Mouse (Mus musculus): ENCODE measurements around the gene Klk1b1. TPM values are rescaled to one million over a fixed set of nuclear protein-coding genes. Genes with fewer than 3 reads are reported as not detected.
"Not testable (repeated sequence)": the region's sequence is repeated elsewhere in the genome, so short reads cannot be mapped to it uniquely, and the experiment has no call there.

Gene Klk1b1
- polyA plus RNA-seq, 1 experiment: not detected

- no peak for DNase-seq (ENCODE audit: low read depth)
- no peak for TF ChIP-seq CTCF (IDR thresholded peaks at IDR 0.05; ENCODE audit: borderline replicate concordance, extremely low read depth, insufficient read depth, insufficient read length)
- TF ChIP-seq POLR2A (IDR thresholded peaks at IDR 0.05; ENCODE audit: borderline replicate concordance, extremely low read depth, insufficient read depth, insufficient read length, poor library complexity, severe bottlenecking): no peak
Observed at GRCm38 (mm10) chr7:43936551-43936950, 30.0 kb upstream of the Klk1b1 start.

GRCm38 (mm10) chr7:43942293-43942692 is 24.3 kb upstream of the Klk1b1 start:
- not testable (repeated sequence) for DNase-seq (ENCODE audit: low read depth)

- no peak for TF ChIP-seq POLR2A (IDR thresholded peaks at IDR 0.05; ENCODE audit: borderline replicate concordance, extremely low read depth, insufficient read depth, insufficient read length, poor library complexity, severe bottlenecking)
- no peak for TF ChIP-seq CTCF (IDR thresholded peaks at IDR 0.05; ENCODE audit: borderline replicate concordance, extremely low read depth, insufficient read depth, insufficient read length)
- no peak for DNase-seq (ENCODE audit: low read depth)
Observed at GRCm38 (mm10) chr7:43944727-43945264, 21.8 kb upstream of the Klk1b1 start.

DNA sequence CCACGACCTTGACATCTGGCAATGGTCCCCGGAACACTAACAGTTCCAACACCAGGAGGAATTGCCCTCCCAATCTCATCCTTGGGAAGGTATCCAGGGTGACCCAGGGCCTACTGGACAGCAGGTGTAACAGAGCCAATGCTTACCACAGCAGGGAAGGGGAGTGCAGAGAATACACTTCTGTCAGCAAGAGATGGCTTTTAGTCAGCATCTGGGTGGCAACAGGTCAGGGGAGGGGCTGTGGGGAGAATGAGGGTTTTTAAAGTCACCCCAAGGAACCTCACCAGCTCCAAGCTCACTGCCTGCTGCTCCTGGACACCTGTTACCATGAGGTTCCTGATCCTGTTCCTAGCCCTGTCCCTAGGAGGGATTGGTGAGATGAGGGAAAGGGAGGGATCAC is 16.2 kb upstream of the Klk1b1 start, which contains the start of gene Klk1b8:
Klk1b8 (plus strand) TSS at position 301 of the 400 bp plus-strand sequence.
- no peak for DNase-seq (ENCODE audit: low read depth)
- TF ChIP-seq POLR2A (IDR thresholded peaks at IDR 0.05; ENCODE audit: borderline replicate concordance, extremely low read depth, insufficient read depth, insufficient read length, poor library complexity, severe bottlenecking) (no peak), CTCF (IDR thresholded peaks at IDR 0.05; ENCODE audit: borderline replicate concordance, extremely low read depth, insufficient read depth, insufficient read length) (no peak)

GRCm38 (mm10) chr7:43952703-43953102 is 13.8 kb upstream of the Klk1b1 start:
- DNase-seq (ENCODE audit: low read depth): no peak
- TF ChIP-seq CTCF (IDR thresholded peaks at IDR 0.05; ENCODE audit: borderline replicate concordance, extremely low read depth, insufficient read depth, insufficient read length) (no peak), POLR2A (IDR thresholded peaks at IDR 0.05; ENCODE audit: borderline replicate concordance, extremely low read depth, insufficient read depth, insufficient read length, poor library complexity, severe bottlenecking) (no peak)

GRCm38 (mm10) chr7:43967058-43967457 is 507 bp downstream of the Klk1b1 start:
- DNase-seq (ENCODE audit: low read depth): no peak
- no peak for TF ChIP-seq CTCF (IDR thresholded peaks at IDR 0.05; ENCODE audit: borderline replicate concordance, extremely low read depth, insufficient read depth, insufficient read length)
- no peak for TF ChIP-seq POLR2A (IDR thresholded peaks at IDR 0.05; ENCODE audit: borderline replicate concordance, extremely low read depth, insufficient read depth, insufficient read length, poor library complexity, severe bottlenecking)

DNA sequence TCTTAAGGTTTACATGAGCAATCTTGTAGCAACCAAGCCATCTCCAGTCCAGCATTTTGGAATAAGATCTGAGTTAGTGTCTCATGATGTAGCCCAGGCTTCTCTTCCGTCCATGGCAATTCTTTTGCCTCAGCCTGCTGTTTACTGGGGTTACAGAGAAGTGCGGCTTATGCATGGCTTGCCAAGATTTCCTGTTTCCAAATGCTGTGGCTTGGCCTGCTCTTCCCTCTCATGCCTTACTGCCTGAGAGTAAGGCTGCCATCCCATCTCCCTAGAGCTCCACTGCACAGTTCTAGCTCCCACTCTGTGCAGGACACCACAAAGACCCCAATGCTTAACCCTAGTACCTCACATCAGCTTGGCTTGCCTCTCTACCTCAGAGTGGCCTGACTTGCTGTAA is 1.1 kb downstream of the Klk1b1 start:
- TF ChIP-seq CTCF (IDR thresholded peaks at IDR 0.05; ENCODE audit: borderline replicate concordance, extremely low read depth, insufficient read depth, insufficient read length) (no peak), POLR2A (IDR thresholded peaks at IDR 0.05; ENCODE audit: borderline replicate concordance, extremely low read depth, insufficient read depth, insufficient read length, poor library complexity, severe bottlenecking) (no peak)
- no peak for DNase-seq (ENCODE audit: low read depth)

- DNase-seq (ENCODE audit: low read depth): not testable (repeated sequence)
Observed at GRCm38 (mm10) chr7:43975761-43976160, 9.2 kb downstream of the Klk1b1 start, which contains the start of gene Klk1b9. Gene Klk1b9, plus strand, starts transcription at chr7:43976061.

- no peak for TF ChIP-seq POLR2A (IDR thresholded peaks at IDR 0.05; ENCODE audit: borderline replicate concordance, extremely low read depth, insufficient read depth, insufficient read length, poor library complexity, severe bottlenecking)
- no peak for TF ChIP-seq CTCF (IDR thresholded peaks at IDR 0.05; ENCODE audit: borderline replicate concordance, extremely low read depth, insufficient read depth, insufficient read length)
- DNase-seq (ENCODE audit: low read depth): no peak
Observed at GRCm38 (mm10) chr7:43985657-43986056, 19.1 kb downstream of the Klk1b1 start.

- not testable (repeated sequence) for DNase-seq (ENCODE audit: low read depth)
Observed at GRCm38 (mm10) chr7:43994821-43995220, 28.3 kb downstream of the Klk1b1 start.

- DNase-seq (ENCODE audit: low read depth): not testable (repeated sequence)
Observed at GRCm38 (mm10) chr7:43995577-43995976, 29.0 kb downstream of the Klk1b1 start, which contains the start of gene Klk1b11. Gene Klk1b11, plus strand, starts transcription at chr7:43995877.

- DNase-seq (ENCODE audit: low read depth): no peak
- TF ChIP-seq CTCF (IDR thresholded peaks at IDR 0.05; ENCODE audit: borderline replicate concordance, extremely low read depth, insufficient read depth, insufficient read length) (no peak), POLR2A (IDR thresholded peaks at IDR 0.05; ENCODE audit: borderline replicate concordance, extremely low read depth, insufficient read depth, insufficient read length, poor library complexity, severe bottlenecking) (no peak)
Observed at GRCm38 (mm10) chr7:44004847-44005246, 38.3 kb downstream of the Klk1b1 start.

DNA sequence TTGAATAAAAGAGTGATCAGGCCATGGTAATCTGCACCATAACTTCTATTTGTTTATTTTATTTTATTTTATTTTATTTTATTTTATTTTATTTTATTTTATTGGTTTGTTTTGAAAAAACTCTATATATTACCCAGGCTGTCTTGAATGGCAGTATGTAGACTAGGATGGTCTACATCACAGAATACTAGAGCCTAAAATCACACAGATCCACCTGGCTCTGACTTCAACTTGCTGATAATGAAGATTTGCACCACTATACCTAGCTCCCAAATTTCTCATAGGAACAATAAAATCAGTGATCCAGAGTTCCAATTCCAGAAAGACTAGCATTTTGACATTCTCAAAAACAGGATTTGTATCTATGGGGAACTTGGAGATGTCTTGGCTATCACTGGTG is 45.3 kb downstream of the Klk1b1 start, which contains the start of gene Klk1b26:
Klk1b26 (plus strand) TSS at position 301 of the 400 bp plus-strand sequence.
- not testable (repeated sequence) for DNase-seq (ENCODE audit: low read depth)

GRCm38 (mm10) chr7:44014666-44015065 is 48.1 kb downstream of the Klk1b1 start:
- DNase-seq (ENCODE audit: low read depth): not testable (repeated sequence)
